In genomic region chr1:70705821-70706220, GRCm38 (mm10) we compare ENCODE assay signal across 18 mouse cellular contexts.
"Had no signal": no experiment of that assay in that cellular context is flagged by ENCODE, and none has a peak within 500 bp of the region (broad histone marks: within the 10 kb centered on the region; RNA-seq: fewer than 3 reads in every experiment).

No protein-coding gene starts in this region.

- ATAC-seq: forebrain, embryonic 13.5 days; forebrain, embryonic 14.5 days; forebrain, embryonic 15.5 days; forebrain, embryonic 16.5 days; forebrain, postnatal 0 days had no signal

- DNase-seq: cerebellum, adult 9-10 months; cerebellum, adult 9-11 months; cerebellum, postnatal 25 days; cerebellum, postnatal 36 days; embryo, embryonic 11 days; forebrain, postnatal 0 days; gastrocnemius, adult 2 months; gastrocnemius, postnatal 10 days; gastrocnemius, postnatal 14 days; gastrocnemius, postnatal 25 days; gastrocnemius, postnatal 36 days; heart, adult 11 months; heart, adult 18-20 months; heart, adult 2 months had no signal
